Mouse (Mus musculus) c-Kit-positive CD71-positive TER-119-negative erythroid progenitor cells, embryonic 14.5 days (primary cell): ENCODE results near the gene Tas1r2.

Source experiments
- DNase-seq: peaks from one replicate; pipeline ENCODE4 v3.0.0-alpha.2; 2013; ENCODE audit warnings: low read depth

Tas1r2 gene

DNA sequence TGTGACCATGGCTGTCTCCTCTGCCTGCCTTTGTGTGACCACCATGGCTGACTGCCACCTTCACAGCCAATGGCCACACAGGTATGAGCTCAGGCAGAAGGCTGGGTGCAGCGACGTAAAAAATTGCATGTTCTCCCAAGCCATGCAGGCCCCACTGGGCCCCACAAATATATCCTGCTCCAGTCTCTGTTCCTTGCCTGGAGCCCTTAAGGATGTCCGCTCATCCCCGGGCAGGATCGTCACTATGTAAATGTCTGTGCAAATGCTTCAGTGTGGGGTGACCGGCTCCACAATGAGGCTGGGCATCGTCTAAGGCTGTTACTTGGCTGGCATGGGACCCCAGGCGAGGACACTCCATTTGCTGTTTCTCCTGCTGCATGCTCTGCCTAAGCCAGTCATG lies at the start of gene Tas1r2:
Gene Tas1r2, plus strand, starts transcription at position 301 of the 400 bp plus-strand sequence.
- DNase-seq: no peak

DNA sequence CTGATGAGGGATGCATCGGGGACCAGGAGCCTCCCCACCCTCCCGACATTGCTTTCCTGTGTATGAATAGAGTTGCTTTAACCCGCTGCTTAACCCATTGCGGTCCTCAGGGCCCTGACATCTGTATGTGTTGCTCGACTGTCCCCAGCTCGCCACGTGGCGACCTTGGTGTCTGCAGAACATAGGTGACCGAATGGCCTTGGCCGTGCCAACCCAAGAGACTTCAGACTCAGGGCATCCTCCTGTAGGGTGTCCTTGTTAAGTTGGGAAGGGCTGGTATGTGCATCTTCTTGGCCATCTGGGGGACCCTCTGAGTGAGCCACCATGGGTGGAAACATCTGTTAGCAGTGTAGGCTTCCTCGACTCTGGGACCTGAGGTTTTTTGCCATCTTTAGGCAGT lies 48.1 kb upstream of the Tas1r2 start:
- DNase-seq: no peak

GRCm38 (mm10) chr4:139606732-139607131 lies 46.6 kb upstream of the Tas1r2 start:
- DNase-seq: no peak

DNA sequence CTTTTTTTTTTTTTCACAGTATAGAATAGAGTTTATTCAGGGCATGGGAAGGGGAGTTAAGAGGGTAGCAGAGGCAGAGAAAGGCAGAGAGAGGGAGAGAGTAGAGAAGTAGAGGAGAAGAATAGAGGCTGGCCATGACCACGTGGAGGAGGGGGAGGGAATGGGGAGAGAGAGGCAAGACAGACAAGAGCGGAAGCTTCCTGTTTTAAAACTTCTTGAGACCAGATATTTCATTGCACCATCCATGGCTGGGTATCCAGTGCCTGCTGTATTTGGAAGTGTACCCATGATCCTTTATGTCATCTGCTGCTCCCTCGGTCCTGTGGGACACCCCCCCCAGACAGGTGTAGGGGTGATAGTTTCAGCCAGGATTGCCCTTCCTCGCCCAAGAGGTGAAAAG lies 44.4 kb upstream of the Tas1r2 start:
- DNase-seq: no peak

DNA sequence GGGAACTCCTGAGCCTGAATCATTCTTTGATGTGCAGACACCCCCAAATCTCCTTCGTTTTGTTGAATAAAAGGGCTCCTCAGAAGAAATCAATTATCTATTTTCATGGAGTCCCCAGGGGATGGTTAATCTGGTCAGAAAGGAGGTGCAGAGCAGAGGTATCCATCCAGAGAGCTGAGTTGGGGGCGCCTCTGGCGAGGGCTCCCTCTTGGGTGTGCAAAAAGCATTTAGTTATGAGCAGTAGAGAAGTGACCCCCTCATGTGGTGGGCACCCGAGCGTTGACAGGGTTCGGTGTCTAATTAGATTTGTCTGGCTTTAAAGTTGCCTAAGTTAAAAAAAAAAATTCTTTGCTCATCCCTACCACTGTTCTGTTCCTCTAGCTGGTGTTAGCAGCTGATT lies 42.4 kb upstream of the Tas1r2 start:
- no peak for DNase-seq

DNA sequence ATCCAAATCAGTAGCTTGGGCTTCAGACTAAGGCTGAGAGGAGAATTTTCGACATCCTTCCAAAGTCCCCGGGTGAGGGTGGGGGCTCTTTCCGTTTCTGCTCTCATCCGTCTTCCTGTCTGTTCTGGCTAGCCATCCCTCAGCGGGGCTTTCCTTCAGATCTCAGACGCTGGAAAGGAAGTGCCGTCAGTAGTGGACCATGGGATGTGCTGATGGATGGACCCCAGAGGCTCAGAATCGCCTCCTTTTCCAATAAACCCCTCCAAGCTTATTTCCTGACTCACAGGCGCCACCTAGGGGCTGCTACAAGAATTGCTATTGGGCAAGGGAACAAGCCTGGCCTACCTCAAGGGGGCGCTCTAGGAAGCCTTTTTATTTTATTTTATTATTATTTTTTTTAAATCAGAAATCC lies 41.8 kb upstream of the Tas1r2 start:
- peak; percentile 51 for DNase-seq

GRCm38 (mm10) chr4:139614524-139615260 lies 38.6 kb upstream of the Tas1r2 start:
- DNase-seq: no peak

- peak; percentile 77 for DNase-seq
Measured at GRCm38 (mm10) chr4:139616276-139617000, 36.9 kb upstream of the Tas1r2 start.

DNA sequence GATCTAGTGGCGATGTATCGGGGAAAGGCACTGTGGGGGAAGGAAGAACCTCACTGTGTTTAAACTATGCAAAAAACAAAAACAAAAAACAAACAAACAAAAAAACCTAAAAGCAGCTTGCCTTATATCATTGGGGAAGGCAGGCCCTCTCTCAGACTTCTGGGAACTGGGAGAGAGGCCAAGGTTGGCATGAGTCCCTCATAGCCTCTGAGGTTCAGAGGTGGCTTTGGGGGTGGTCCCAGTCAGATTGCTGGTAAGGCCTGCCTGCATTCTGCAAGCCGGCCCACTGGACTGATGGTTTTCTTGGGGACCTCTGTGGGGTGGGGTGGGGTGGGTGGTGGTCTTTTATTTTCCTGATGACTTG lies 36.4 kb upstream of the Tas1r2 start:
- no peak for DNase-seq

- no peak for DNase-seq
Measured at GRCm38 (mm10) chr4:139619765-139620164, 33.6 kb upstream of the Tas1r2 start.

- peak; percentile 92 for DNase-seq
Measured at GRCm38 (mm10) chr4:139622373-139623282, 30.7 kb upstream of the Tas1r2 start, which contains the start of gene Aldh4a1. Gene Aldh4a1, plus strand, starts transcription at chr4:139622866.

- no peak for DNase-seq
Measured at GRCm38 (mm10) chr4:139623434-139624115, 29.8 kb upstream of the Tas1r2 start.

DNA sequence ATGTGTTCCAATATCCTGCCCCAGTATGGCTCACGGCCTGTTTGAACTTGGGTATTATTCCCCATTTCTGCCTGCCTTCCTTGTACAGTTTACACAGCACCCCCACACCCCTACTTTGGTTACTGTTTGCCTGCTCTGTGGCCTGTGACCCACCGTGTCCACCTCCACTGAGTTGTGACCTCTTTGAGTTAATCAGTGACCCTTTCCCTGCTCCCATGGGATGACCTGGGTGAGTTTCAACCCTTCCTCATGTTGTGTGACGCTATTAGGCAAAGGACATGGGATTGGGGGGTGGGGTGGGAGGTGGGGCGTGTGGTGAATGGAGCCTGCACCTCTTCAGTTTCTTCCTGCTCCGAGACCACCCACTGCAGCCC lies 29.2 kb upstream of the Tas1r2 start:
- no peak for DNase-seq

DNA sequence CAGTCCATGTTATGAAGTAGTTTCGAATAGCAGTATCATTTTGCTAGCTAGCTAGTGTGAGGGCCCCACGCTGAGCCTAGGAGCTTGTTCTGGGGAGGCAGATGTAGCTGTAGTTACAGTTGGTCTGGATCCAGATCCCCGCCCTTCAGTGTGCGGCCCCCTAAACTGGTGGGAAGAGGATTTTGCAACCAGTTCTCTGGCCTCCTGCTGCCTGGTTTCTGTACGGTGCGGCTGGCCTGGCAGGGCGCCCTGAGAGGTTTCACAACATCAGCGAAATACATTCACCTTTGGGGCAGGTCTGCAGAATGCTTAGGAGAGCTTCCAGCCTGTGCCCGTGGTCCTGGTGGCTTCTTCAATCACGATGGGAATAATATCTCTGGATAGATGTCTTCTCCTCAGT lies 28.6 kb upstream of the Tas1r2 start:
- DNase-seq: no peak

DNA sequence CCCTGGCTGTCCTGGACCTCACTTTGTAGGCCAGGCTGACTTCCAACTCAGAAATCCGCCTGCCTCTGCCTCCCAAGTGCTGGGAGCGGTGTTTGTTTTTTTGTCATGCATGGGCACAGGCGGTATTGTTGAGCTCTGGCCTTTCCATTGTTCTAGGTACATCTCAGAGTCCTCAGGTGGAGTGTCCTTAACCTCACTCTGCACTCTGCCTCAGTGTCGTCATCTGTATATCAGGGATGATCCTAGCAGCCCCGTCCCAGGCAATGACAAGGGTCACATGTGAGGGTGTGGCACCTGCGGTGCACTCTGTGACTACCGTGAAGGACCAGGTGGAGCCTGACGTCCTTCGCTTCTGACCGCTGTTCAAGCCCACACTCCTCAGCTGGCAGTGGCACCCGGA lies 26.0 kb upstream of the Tas1r2 start:
- no peak for DNase-seq

DNA sequence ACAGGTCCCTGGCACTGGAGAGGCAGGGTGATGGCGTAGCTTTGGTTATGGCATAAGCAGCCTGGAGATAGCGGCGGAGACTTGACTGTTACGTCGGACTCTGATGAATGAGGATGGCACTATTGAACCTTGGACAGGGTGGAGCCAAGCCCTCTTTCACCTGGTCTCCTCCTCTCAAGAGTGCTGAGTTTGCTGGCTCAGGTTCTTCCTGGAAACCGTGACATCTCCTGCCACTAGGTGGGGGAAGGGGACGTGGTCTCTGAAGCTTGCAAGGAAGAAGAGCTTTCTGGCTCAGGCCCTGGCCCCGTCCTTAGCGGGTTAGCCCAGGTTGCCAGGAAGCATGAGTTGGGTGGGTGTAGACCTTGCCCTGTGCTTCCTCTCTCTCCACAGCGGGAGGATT lies 23.2 kb upstream of the Tas1r2 start:
- DNase-seq: no peak

DNA sequence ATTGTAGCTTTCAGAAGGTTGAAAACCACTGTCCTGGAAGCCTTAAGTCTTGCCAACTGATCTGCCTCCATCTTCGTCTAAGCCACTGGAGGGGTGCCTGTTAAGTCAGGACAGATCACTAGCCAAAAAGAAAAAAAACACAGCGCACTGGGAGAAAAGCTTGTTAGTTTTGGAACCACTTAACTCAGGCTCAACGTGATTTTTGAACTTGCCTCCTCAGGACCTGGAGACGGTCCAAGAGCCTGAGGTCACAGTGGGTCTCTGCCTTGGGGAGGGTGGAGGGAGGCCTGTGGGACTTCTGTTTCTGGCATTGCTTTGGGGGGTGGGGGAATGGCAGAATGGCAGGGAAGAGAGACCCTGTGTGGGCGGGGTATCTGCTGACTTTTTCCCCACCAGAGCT lies 22.2 kb upstream of the Tas1r2 start:
- DNase-seq: no peak

DNA sequence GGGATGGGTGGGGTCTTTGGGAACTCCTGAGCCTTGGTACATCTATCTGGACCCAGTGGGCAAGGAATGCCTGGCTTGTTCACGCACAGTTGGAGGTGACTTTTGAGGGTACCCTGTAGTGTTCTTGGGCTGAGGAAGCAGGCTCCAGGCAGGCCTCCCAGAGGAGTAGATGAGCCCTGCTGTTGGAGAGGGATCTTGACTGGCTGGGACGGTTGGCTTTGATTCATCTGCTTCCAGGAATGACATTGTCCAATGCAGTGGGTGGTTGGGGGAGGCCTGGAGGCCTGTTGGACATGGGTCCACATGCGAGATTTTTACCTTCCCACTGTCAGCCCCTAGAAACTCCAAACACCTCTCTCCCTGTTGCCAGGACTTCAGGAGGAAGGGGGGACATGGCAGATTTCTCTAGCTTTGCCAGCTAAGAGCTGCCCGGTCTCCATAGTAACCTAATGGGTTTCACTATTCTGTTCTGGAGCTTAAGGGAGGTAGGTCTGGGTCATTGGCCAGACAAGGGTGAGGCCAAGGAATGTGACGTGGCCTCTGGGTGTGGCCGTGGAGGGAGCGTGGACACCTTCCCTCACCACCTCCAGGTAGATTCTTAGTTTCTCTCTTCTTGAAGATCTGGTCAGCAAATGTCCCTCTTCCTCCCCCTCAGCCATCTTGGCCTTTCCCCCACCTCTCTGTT lies 21.6 kb upstream of the Tas1r2 start:
- DNase-seq: no peak

DNA sequence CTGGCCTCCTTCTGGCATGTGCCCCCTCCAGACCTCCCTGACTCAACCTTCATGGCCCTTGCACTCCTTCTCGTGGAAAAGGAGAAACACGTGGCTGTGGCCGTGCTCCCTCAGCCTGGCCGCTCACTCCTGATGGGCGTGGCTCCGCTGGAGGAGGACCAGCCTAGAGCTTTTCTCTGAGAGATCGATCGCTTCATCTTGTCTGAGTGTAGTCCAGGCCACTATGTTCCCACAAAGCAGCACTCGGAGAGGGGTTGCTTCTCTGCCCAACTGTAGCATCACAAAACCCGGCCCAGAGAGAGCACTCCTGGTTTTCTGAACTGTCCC lies 21.1 kb upstream of the Tas1r2 start:
- no peak for DNase-seq

DNA sequence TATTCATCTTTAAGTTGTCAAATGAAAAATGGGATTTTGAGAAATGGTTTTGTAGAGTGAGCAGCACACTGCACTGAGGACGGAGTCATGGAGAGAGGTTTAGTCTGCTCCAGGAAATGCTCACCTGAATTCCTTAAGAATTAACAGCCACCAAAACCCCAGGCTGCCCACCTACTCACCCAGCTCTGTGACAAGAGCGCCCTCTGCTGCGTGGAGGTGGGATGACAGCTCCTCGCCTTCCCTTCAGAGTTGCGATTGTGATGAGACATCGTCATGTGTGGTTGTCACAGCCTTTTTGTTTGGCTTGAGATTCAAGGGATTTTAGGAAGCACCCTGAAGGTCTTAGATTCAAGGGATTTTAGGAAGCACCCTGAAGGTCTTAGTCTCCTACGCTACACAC lies 17.0 kb upstream of the Tas1r2 start:
- no peak for DNase-seq

GRCm38 (mm10) chr4:139637847-139638246 lies 15.5 kb upstream of the Tas1r2 start:
- no peak for DNase-seq

DNA sequence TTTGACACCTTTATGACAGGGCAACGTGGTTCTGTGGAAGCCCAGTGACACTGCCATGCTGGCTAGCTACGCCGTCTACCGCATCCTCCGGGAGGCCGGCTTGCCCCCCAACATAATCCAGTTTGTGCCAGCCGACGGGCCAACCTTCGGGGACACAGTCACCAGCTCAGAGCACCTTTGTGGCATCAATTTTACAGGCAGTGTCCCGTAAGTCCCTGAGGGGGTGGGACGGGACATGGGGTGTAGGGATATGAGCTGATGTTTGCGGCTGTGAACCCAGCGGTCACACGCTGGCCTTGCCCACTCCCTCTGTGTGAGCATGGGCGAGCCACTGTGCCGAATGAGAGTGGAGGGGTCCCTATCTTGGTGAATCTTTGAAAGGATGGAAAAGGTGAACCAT lies 15.0 kb upstream of the Tas1r2 start:
- no peak for DNase-seq
